Mouse (Mus musculus) testis, postnatal 14 days (tissue): ENCODE data around the gene Eif4g3.
"Not testable (repeated sequence)": the region's sequence is repeated elsewhere in the genome, so short reads cannot be mapped to it uniquely, and the experiment has no call there.

Experiments
- DNase-seq: peaks from one replicate; pipeline ENCODE4 v3.0.0; 2021; ENCODE audit warnings: low spot score

The Eif4g3 gene

GRCm38 (mm10) chr4:137992890-137993289 lies at the start of gene Eif4g3:
TSS of gene Eif4g3 (plus strand) at chr4:137993022.
- no peak for DNase-seq

GRCm38 (mm10) chr4:137943540-137943939 lies 49.3 kb upstream of the Eif4g3 start:
- DNase-seq, result no peak

- DNase-seq, result no peak
Measured at GRCm38 (mm10) chr4:137945376-137945775, 47.4 kb upstream of the Eif4g3 start.

- DNase-seq, result no peak
Measured at GRCm38 (mm10) chr4:137946419-137946818, 46.4 kb upstream of the Eif4g3 start.

DNA sequence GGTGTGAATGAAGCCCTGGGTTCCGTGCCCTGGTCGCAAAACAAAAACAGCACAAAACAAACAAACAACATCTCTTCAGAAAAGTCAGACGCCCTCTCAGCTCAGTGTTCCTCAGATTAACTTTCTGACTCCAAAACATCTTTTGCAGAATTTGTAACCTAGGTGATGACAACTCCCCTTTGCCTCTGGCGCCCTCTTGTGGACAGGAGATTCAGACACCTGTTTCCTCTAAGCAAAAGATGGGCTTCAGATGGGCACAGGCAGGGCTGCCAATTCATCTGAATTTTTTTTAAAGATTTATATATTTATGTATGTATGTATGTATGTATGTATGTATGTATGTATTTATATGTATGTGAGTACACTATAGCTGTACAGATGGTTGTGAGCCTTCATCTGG lies 40.0 kb upstream of the Eif4g3 start:
- DNase-seq, result peak; percentile 56

DNA sequence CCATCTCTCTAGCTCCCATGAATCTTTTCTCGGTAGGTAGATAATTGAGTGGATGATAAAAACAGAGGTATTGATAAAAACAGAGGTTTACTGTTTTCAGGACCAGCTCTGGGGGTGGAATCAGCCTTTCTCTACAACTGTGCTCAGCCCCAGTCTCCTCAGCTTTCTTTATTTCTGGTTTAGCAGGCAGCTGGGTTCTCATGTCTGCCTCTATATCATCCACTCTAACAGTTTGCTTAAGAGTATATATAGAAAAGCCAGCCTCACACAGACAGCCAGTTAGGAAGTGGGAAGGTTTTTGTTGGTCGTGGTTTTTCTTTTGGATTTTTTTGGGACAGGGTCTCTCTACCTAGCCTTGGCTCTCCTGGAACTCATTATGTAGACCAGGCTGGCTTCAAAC lies 38.6 kb upstream of the Eif4g3 start:
- DNase-seq, result no peak

- DNase-seq, result no peak
Measured at GRCm38 (mm10) chr4:137954926-137955396, 37.9 kb upstream of the Eif4g3 start.

DNA sequence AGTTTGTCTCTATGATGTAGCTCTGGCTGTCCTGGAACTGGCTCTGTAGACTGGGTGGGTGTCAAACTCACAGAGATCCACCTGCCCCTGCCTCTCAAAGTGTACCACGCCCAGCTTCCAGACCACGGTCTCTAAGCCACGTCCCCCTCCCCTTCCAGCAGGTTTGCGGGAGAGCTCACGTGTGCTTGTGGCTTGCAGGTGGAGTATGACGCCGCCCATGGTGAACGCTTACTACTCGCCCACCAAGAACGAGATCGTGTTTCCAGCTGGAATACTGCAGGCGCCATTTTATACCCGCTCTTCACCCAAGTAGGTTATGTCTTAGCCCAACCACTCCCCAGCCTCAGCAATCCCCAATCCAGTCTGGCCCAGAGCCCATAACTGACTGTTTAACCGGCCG lies 36.6 kb upstream of the Eif4g3 start:
- DNase-seq, result no peak

DNA sequence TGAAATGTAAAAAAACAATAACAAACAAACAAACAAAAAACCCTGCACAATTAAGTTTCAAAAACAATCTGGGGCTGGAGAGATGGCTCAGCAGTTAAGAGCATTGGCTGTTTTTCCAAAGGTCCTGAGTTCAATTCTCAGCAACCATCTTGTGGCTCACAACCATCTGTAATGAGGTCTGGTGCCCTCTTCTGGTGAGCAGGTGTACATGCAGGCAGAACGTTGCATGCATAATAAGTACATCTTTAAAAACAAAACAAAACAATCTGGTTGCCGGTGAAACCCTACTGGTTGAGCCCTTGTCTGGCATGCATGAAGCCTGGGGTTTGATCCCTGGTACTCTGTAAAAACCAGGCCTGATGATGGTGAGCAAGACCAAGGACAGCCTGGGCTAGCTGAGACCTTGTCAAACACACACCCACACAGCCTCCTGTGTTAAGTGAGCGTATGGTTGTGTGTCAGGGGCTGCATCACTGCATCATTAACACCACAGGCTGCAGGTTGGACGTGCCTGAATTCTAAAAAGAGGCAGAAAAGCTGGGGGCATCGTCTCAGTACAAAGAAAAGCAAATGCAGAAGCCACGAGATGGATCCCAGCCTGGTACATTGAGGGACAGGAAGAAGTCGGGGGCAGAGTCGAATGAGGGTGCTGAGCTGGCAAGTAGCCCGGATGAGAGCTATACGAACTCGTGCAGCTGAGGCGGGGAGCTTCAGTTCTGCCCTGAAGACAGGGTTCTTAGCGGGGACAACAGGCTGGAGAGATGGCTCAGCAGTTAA lies 32.7 kb upstream of the Eif4g3 start:
- no peak for DNase-seq

GRCm38 (mm10) chr4:137960757-137961156 lies 32.1 kb upstream of the Eif4g3 start:
- no peak for DNase-seq

DNA sequence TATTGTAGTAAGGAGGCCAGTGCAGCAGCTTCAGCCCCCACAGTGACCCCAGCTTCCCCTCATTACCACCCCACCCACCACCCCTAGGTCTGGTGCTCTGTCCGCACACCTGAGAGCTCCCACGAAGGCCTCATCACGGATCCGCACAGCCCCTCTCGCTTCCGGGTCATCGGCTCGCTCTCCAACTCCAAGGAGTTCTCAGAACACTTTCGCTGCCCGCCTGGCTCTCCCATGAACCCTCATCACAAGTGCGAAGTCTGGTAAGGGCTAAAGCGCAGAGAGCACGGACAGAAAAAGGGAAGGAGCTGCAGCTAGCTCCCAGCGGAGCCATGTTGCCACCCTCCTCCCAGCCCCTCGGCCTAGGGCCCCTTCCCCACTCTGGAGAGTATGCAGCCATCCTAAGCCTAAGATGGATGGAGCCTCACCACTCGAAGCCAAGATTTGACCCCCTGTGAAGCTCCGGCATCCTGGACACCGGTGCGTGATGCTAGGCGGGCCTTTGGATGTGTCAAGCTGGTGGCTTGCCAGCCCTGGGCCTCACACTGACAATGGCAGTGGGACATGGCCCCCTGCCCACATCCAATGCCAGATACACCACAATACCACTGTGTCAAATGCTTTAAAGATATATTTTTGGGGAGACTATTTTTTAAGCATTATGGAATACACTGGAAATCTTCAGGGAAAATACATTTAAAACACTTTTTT lies 30.0 kb upstream of the Eif4g3 start:
- DNase-seq, result no peak

GRCm38 (mm10) chr4:137963431-137963830 lies 29.4 kb upstream of the Eif4g3 start:
- DNase-seq, result no peak

GRCm38 (mm10) chr4:137963881-137964584 lies 28.8 kb upstream of the Eif4g3 start:
- peak; percentile 70 for DNase-seq

DNA sequence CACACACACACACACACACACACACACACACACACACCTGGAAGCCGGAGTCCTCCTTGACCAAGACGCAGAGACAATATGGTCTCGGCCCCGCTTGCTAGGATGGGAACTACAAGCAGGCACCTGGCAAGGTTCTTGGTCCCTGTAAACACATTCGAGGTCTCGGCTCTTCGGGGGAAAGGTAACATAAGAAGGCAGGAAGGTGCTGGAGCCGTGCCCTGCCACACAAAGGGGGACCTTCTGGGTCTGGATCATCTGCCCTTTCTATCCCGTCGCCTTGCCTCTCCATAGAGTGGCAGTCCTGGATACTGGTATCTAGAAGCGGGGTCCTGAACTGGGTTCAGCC lies 28.3 kb upstream of the Eif4g3 start:
- DNase-seq, result no peak

GRCm38 (mm10) chr4:137968203-137968602 lies 24.6 kb upstream of the Eif4g3 start:
- peak; percentile 52 for DNase-seq

DNA sequence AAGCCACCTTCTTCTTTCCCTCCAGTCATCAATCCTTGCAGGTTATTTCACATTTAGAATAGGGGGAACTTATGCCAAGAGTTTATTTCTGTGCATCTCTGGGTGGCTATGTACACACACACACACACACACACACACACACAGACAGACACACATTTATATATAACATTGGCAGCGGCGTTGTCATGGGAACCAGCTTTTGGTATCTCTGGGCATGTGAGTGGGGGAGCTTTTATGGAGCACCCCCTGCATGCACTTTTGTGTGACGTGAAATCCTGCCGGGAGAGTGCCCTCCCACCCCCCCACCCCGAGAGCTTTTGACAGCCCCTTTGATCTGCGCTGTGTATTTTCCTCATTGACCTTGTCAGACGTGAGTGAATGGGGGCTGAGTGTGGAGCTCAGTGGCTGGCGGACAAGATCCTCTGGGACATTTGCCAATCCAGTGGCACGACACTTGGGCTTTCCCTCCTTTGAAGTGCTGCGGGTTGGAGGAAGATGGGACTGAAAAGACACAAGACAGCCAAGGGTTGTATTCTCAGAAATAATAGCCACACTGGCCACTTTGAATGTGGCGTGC lies 22.1 kb upstream of the Eif4g3 start:
- DNase-seq, result not testable (repeated sequence)

GRCm38 (mm10) chr4:137974856-137975432 lies 17.9 kb upstream of the Eif4g3 start:
- DNase-seq, result not testable (repeated sequence)

DNA sequence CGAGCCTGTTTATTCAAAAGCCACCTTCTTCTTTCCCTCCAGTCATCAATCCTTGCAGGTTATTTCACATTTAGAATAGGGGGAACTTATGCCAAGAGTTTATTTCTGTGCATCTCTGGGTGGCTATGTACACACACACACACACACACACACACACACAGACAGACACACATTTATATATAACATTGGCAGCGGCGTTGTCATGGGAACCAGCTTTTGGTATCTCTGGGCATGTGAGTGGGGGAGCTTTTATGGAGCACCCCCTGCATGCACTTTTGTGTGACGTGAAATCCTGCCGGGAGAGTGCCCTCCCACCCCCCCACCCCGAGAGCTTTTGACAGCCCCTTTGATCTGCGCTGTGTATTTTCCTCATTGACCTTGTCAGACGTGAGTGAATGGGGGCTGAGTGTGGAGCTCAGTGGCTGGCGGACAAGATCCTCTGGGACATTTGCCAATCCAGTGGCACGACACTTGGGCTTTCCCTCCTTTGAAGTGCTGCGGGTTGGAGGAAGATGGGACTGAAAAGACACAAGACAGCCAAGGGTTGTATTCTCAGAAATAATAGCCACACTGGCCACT lies 13.7 kb upstream of the Eif4g3 start:
- not testable (repeated sequence) for DNase-seq

GRCm38 (mm10) chr4:137982869-137983268 lies 10.0 kb upstream of the Eif4g3 start:
- no peak for DNase-seq

- DNase-seq, result no peak
Measured at GRCm38 (mm10) chr4:137984212-137984611, 8.6 kb upstream of the Eif4g3 start.

- DNase-seq, result no peak
Measured at GRCm38 (mm10) chr4:137984746-137985145, 8.1 kb upstream of the Eif4g3 start.

DNA sequence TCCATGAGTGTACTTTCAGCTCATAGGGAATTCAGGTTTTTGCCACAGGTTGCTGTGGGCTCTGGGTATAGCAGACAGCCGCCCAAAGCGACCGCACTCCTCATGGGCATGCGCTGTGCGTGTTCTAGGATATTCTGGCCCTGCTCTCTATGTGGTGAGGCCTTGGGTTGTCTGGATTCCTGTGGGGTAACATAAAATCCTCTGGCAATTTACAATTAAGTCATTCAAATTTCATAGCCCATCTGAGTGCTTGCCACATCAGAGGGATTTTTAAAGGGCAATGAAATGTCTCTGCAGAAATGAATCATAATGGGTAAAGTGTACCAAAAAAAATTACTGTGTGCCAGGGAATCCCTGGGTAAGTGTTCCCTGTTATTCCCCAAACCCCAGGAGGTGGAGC lies 3.4 kb upstream of the Eif4g3 start:
- no peak for DNase-seq
